Mouse (Mus musculus) cerebellum, postnatal 10 days (tissue): ENCODE results near the gene Map3k9.

Experiments used
- DNase-seq, 2 experiments: peaks; one replicate each; pipeline ENCODE4 v3.0.0; 2021; ENCODE audit warnings: mixed read lengths in 2 of 2

Map3k9 gene

DNA sequence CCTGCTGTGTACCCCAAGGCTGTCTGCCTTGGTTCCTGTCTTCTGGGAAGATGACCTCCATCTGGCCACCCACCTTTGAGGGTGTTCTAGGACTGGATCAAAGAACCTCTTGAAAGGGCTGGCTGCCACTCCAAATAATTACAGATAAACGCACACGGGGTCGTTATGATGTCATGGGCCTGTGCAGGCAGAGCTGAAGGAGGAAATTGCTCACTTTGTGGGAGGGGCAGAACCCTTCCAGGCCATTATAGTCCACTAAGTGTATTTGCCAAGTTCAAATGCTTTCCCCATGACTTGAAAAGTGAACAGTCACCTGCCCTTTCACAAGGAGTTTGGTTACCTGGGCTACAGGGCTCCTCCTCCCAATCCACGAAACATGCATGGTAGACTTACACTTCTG, 83.0 kb downstream of the Map3k9 start:
- peak in 1 of 2 experiments; percentile 21 for DNase-seq

DNA sequence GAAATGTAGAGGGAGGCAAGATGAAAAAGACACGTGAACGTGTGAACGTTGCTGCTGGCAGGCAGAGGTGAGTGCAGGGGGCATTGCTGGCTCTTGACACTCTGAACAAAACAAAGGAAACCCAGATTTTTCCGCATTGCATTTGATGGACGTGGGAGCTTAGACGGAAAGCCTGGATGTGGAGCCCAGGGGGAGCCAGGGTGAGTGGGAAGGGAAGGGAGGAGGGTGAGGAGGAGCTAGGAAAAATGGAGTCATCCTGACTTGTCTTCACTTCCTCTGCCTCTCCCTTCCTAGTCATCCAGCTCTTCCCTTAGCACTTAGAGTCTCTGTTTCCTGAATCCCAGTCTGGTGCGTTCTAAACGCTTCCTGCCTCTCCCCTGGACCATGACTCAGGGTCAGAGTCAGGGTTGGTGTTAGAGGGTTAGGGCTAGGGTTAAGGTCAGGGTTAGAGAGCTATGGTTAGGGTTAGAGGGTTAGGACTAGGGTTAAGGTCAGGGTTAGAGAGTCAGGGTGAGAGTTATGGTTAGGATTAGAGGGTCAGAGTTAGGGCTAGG, 89.7 kb downstream of the Map3k9 start:
- no peak for DNase-seq

DNA sequence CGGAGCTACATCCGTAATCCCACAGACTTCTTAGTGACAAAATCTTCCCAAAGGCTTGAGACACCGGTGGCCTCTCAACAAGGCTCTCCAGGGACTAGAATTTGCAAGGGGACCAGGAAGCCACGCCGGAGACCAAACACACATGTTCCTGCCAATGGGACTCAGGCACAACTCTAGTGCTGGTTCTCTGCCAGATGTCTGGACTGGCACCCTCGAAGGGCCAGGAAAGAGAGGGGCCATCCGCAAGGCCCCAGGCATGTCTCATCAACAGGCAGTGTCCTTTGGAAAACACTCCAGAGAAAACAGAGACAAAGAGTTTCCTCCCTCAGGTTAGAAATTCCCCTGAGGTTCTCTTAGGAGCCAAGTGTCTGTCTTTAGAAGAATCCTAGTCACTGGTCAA, 90.2 kb downstream of the Map3k9 start:
- DNase-seq, result no peak

DNA sequence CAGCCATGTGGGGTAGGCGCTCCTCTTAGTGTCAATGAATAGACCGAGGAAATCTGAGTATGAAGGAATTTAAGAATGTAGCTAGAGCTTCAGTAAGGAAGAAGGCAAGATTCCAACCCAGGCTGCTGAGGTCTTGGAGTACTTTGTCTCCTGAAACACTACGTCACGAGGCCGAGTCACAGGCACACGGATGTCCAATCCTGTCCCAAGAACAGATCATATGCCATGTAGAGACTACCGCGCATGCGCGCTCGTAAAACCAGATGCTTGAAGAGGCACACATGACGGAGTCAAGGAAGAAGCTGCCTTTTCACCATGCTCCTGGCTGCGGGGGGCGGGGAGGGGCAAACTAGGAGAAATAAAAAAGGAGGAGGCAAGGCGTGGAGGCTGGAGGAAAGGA, 90.9 kb downstream of the Map3k9 start:
- no peak for DNase-seq

DNA sequence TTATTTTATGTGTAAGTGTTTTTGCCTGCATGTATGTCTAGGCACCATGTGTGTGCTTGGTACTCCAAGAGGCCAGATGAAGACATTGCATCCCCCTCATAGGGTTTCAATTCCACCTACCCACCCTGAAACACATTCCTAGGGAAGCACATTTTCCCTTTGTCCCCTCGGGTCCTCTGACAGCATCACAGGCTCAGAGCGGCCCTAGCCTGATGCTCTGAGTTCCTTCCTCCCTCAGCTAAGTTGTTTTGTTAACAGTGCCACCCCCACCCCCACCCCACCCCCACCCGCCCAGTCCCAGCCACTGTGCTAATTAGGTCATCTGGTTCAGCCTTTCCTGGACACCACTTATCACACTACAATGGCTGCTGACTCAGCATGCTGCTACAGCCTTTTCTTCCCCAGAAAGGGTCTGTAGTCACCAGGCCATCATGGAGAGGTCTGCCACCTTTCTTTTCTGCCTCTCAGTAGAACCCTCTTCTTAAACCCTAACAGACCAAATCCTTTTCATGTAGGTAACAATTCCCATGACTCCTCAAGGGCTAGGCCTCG, 91.4 kb downstream of the Map3k9 start:
- no peak for DNase-seq

DNA sequence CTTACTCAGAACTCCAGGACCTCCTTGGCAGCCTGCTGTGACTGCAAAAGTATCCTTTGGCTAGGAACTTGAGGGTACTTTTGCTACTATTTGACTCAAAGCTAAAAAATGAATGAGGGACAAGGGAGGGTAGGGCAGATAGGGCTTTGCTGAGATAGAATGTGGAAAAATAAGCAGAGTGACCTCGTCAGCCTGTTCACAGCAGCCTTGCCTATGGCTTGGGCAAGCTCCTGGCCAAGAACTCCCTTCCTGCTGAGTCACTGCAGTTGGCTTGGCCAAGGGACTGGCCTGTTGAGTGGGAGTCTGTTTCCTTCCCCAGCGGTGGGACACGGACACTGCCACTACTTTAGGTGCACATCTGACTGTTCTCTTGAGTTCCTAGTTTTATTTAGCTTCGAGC, 92.4 kb downstream of the Map3k9 start:
- peak in 1 of 2 experiments; percentile 15 for DNase-seq

DNA sequence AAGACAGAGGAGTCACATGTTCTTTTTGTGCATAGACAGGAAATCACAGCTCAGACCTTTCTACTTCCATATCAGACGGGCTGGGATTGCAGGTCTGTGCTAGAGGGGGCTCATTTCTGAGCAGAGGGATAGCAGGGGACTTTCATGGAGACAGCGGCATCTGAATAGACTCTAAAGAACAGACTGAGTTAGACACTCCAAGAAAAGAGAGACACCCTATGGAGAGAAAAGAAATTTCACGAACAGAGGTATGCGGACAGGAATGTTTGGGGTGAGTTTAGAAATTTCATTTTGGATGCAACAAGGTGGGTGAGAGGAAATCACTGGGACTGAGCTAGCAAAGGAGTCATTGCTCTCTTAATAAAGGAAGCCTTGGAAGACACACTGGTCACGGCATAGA, 93.1 kb downstream of the Map3k9 start:
- DNase-seq, result no peak

DNA sequence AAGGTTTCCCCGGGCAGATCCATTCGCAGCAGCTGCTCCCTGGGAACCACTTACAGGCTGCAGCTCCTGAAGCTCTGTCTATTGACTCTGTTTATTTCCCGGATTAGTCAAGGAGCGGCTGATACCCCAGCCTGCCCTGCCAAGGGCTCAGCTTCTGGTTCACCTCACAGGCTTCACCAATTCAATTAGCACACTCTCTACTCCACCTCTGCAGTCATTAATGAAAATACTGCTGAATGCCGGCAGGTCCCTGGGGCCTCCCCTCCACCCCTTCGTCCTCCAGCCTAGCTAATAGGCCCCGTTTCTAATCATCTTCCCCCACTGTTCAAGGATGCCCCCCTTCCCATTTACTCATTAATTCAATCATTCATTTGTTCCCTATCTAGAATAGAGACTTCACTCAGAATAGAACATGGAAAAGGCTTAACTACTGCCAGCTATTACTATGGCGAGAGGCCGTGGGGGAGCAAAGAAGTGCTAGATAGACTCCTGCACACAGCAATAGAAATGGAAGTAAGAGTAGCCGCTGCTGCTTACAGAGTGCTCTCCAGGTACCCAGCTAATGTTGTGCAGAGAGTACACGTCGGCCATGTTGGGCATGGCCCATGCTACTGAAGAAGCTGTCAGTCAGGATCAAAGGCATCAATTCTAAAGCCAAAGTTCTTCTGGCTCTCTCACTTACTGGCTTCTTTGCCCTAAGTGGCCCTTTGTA, 94.4 kb downstream of the Map3k9 start:
- no peak for DNase-seq

DNA sequence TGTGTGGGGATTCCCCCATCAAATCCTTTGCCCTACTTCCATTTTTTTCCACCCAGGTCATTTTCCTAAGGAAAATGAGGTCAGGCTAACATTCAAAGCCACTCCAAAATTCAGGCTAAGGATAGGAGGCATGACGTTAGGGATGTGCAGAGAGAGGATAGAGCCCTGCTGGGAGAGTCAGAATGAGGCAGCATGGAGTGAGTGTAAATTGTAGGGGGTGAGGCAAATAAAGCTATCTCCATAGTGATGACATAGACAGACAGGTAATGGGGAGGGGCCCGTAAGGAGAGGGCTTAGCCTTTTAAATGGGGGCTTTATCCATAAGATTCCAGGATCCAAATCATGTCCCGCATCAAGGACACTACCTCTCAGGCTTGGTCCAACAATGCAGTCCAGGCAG, 95.0 kb downstream of the Map3k9 start:
- DNase-seq, result no peak

DNA sequence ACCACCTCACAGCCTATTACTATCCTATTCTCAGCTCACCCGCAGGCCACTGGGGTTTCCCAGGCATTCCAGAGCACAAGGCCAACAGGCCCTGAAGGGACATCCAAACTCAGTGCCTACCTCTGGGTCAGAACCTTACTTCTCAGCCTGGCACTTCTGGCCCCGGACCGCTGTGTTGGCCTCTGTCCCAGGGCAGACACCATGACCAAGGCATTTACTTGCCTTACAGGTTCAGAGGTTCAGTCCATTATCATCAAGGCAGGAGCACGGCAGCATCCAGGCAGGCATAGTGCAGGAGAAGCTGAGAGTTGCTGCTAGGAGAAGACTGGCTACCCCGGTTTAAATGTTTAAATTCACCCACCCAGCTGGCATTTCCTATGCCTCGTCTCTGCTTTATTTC, 96.9 kb downstream of the Map3k9 start:
- DNase-seq, result no peak

DNA sequence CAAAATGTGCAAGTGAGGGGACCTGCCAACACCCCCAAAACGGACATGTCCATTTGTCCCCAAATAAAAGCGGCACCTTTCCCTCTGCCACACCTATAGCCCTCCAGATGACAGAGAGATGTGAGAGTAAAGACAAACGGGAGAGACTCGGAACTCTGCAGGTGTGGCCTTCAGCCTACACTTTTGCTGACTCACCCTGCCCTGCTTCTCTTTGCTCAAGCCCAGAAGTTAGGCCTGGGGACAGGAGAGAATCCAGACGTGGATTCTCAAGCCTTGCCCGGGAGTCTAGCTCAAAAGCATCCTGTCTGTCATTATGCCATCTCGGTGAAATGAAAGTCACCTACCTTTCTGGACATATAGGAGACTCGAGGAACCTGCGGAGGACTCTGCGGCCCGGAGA, 97.6 kb downstream of the Map3k9 start:
- no peak for DNase-seq

DNA sequence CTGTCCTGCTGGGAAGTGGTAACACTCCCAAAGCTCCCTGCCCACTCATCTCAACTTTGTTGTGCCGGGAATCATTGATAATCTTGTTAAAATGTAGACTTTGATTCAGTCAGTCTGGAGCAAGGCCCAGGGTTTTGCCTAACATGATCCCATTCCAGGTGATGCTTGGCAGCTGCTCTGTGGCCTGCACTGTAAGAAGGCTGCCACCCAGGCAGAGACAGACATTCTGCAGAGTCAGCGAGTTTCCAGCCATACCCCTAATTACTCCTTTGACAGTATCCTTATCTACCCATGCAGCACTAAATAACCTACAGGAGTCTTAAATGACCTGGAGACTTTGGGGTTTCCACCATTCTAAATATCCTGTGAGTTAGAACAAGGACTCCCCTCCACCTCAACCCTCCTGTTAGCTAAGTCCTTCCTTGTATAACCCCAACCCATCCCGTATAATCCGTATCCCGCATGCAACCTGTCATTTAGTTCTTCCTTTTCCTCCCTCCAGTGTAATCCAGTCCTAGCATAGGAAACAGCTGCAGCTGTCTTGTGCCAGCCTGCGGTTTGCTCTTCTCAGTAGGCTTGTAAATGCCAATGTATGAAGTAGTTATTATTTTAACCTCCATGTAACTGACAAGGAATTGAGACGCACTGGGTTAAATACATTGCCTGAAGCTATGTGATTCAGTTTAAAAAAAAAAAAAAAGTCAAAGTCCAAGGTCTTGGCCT, 101.0 kb downstream of the Map3k9 start:
- DNase-seq, result no peak

DNA sequence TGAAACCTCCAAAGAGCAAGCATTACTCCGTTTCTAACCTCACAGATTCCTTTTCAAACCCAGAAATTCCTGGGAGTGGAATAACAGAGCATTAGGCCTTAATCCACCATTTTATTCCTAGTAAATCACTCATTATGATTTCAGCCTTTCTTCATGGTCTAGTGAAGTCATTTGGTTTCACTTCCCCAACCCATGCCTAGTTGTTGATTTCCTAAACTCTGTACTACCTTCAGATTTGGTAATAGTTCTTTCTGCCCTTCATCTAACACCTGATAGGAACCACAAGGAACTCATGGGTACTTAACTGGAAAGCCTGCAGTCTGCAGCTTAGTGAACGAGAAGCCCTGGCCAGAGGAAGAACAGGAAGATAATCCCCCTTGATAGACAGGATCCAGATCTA, 105.4 kb downstream of the Map3k9 start:
- no peak for DNase-seq
